Comparison of ENCODE assay signal across 8 mouse cellular contexts in the genomic region with DNA sequence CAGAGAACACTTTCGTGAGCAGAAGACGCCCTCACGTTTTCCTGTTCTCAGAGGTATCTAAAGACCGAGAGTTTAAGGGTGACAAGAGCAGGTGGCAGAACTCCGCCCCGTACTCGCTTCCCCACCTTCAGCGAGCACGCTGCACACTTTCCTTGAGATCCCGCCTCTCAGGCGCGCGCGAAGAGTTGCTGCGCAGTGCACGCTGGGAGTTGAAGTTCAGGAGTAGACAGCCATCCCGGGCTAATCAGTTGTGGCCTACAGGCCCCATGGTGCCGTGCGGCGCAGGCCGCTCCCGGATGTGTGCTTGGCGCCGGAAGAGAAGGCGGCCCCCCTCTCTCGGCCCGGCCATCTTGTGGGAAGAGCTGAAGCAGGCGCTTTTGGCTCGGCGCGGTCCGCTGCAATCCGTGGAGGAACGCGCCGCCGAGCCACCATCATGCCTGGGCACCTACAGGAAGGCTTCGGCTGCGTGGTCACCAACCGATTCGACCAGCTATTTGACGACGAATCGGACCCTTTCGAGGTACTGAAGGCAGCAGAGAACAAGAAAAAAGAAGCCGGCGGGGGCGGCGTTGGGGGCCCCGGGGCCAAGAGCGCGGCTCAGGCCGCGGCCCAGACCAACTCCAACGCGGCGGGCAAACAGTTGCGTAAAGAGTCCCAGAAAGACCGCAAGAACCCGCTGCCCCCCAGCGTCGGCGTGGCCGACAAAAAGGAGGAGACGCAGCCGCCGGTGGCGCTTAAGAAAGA. TPM values are rescaled to one million over a fixed set of nuclear protein-coding genes. Genes with fewer than 3 reads are reported as not detected.
DNase-seq lines count a peak whose midpoint lies in the region; ATAC-seq lines count a peak whose summit lies in the region.

No protein-coding gene starts in this region.

- H3K27ac ChIP-seq in forebrain, embryonic 14.5 days (ENCODE audit: low read depth, low read length): peak overlapping the region; percentile 92
- peak overlapping the region; percentile 87 for H3K27ac ChIP-seq in neural tube, embryonic 15.5 days (replicated peaks)

- H3K4me3 ChIP-seq in forebrain, embryonic 14.5 days (ENCODE audit: low read depth, low read length): peak overlapping the region; percentile 98
- H3K4me3 ChIP-seq in neural tube, embryonic 15.5 days (replicated peaks): peak overlapping the region; percentile 100

- H3K9me3 ChIP-seq in forebrain, embryonic 14.5 days (replicated peaks; ENCODE audit: control insufficient read depth, low read length): no peaks in the 10 kb centered on the region
- no peaks in the 10 kb centered on the region for H3K9me3 ChIP-seq in neural tube, embryonic 15.5 days (replicated peaks)

- peaks cover 5% of the 10 kb centered on the region for H3K36me3 ChIP-seq in forebrain, embryonic 14.5 days (ENCODE audit: control insufficient read depth, insufficient read depth, low read length)
- H3K36me3 ChIP-seq in neural tube, embryonic 15.5 days: peaks cover 2% of the 10 kb centered on the region; the same call in 1 of the 2 replicates

- peak overlapping the region; percentile 98 for H3K9ac ChIP-seq in forebrain, embryonic 14.5 days (ENCODE audit: low read length)
- H3K9ac ChIP-seq in neural tube, embryonic 15.5 days (replicated peaks): peak overlapping the region; percentile 84

- under 1% methylated on average over 68 of the region's 68 CpGs for WGBS in forebrain, embryonic 14.5 days
- under 1% methylated on average over 68 of the region's 68 CpGs for WGBS in neural tube, embryonic 15.5 days

- H3K4me1 ChIP-seq in forebrain, embryonic 14.5 days (ENCODE audit: control insufficient read depth, insufficient read depth, low read length): peaks cover 14% of the 10 kb centered on the region; the same call in 1 of the 2 replicates
- peaks cover 19% of the 10 kb centered on the region for H3K4me1 ChIP-seq in neural tube, embryonic 15.5 days

- ATAC-seq in forebrain, embryonic 14.5 days: peak; percentile 99
- ATAC-seq in neural tube, embryonic 15.5 days (ENCODE audit: low FRiP score): peak; percentile 99

- peak; percentile 100 for DNase-seq in ES-CJ7 (ENCODE audit: low read depth, low spot score)
- peak; percentile 95 for DNase-seq in cerebellum, adult 11 months
- DNase-seq in forebrain, embryonic 14.5 days (ENCODE audit: low spot score): peak; percentile 99
- peak; percentile 93 to 94 for DNase-seq in heart, postnatal 14 days
- peak; percentile 97 for DNase-seq in layer of hippocampus, adult 11-12 months (ENCODE audit: low spot score)
- peak; percentile 98 for DNase-seq in lung, adult 18-20 months
- DNase-seq in testis, postnatal 14 days (ENCODE audit: low spot score): peak; percentile 98

- H3K4me2 ChIP-seq in forebrain, embryonic 14.5 days (ENCODE audit: low read length): peak overlapping the region; percentile 70
- H3K4me2 ChIP-seq in neural tube, embryonic 15.5 days: peak overlapping the region; percentile 86

- no peaks in the 10 kb centered on the region for H3K27me3 ChIP-seq in forebrain, embryonic 14.5 days (replicated peaks; ENCODE audit: control insufficient read depth, insufficient read depth, low read length)
- no peaks in the 10 kb centered on the region for H3K27me3 ChIP-seq in neural tube, embryonic 15.5 days (replicated peaks)

- intact Hi-C loops in heart, postnatal 14 days (cut with DNase I): loop anchor here (5.0 kb wide), 2 partner anchors 40 to 100 kb away; no protein-coding TSS in a partner anchor

RNA-seq across cellular contexts. Expression of a gene that starts 28.9 kb away (rescaled TPM):
- 313 and 340 TPM in 2 replicates for polyA plus RNA-seq in forebrain, embryonic 14.5 days (2014; fragmentation: Nextera tagmentation; extraction: Ambion mirVana)
- total RNA-seq in heart, postnatal 14 days (2021): 100 to 1,000 TPM; 191 to 198 TPM
- 293 and 341 TPM in 2 replicates for polyA plus RNA-seq in neural tube, embryonic 15.5 days (2015; fragmentation: Nextera tagmentation; extraction: Ambion mirVana)

Comparison
In these comparisons a context has a peak if more than half of its experiments do, and no peak if none do; other contexts are left out.
1. Peak in every context shown above with its lines: DNase-seq, ATAC-seq, H3K4me3 ChIP-seq and H3K27ac ChIP-seq.